Mouse (Mus musculus): ENCODE measurements around the gene Aldh3b2. TPM values are rescaled to one million over a fixed set of nuclear protein-coding genes. Genes with fewer than 3 reads are reported as not detected.

Aldh3b2 gene
- 0.91 and 2.0 TPM in 2 replicates for polyA plus RNA-seq (2016; fragmentation: Nextera tagmentation; extraction: Ambion mirVana)

DNA sequence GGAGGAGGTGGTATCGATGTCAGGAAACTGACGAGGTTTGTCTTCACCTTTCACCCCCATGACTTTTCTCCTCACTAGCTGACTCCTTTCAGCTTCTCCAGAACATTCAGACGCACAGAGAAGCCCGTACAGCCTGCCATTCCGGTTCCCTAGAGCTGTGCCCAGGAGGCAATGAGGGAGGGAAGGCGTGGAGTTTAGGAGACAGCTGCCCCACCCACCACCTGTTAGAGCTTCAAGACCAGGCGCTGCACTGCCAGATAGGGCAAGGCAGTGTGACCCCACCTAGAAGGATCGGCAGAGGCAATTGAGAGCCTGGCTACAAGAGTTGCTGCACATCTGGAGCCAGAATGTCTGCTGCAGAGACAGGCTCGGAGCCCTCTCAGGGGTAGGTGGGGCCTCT lies at the start of gene Aldh3b2:
Aldh3b2 (plus strand) TSS at position 100 of the 400 bp plus-strand sequence.
- H3K4me3 ChIP-seq, result no peak within 1 kb of the TSS
- 43% methylated on average over 9 of the region's 9 CpGs for WGBS
- H3K36me3 ChIP-seq, result no peaks in the 10 kb centered on the region
- DNase-seq (ENCODE audit: low spot score), result no peak
- no peak within 1 kb of the TSS for H3K27ac ChIP-seq
- H3K9me3 ChIP-seq, result no peaks in the 10 kb centered on the region
- H3K27me3 ChIP-seq (ENCODE audit: insufficient read depth, poor library complexity, severe bottlenecking), result no peaks in the 10 kb centered on the region
- peaks cover 20% of the 10 kb centered on the region for H3K4me1 ChIP-seq (replicated peaks)

DNA sequence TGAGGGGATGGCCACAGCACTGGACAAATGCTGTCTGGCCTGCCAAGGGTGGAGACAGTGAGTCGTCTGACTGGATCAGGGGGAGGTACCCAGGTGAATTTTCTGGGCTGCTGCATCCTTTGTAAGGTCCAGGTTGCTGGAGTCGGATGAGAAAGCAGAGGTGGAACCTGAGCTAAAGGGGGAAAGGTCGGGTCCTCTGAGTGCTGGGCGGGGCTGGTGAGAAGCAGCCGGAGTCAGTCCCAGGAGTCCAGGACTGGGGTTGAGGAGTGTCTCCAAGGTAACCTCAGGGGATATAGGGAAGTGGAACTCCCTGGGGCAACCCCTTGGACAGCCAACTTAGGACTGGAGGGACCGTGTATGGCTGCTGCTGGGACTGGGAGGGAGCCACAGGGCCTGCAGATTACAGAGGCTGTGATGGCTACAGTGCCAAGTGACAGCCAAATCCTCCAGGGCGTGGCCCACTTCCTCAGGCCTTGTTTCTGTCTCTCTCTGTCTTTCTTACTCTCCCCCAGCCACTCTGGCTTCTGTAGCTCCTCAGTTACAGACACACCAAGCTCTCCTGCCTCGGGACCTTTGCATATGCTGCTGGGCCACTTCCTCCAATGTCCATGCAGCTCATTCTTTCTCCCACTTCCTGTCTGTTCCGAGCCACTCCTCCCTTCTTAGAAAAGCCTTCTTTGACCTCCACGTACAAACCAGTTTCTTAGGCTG lies 49.3 kb upstream of the Aldh3b2 start:
- Histone ChIP-seq H3K4me1 (replicated peaks) (peaks cover 41% of the 10 kb centered on the region), H3K36me3 (no peaks in the 10 kb centered on the region), H3K27ac (peak overlapping the region; percentile 62), H3K4me3 (no peak overlapping the region), H3K9me3 (no peaks in the 10 kb centered on the region), H3K27me3 (ENCODE audit: insufficient read depth, poor library complexity, severe bottlenecking) (no peaks in the 10 kb centered on the region)
- 64% methylated on average over 10 of the region's 10 CpGs for WGBS
- DNase-seq (ENCODE audit: low spot score), result no peak

DNA sequence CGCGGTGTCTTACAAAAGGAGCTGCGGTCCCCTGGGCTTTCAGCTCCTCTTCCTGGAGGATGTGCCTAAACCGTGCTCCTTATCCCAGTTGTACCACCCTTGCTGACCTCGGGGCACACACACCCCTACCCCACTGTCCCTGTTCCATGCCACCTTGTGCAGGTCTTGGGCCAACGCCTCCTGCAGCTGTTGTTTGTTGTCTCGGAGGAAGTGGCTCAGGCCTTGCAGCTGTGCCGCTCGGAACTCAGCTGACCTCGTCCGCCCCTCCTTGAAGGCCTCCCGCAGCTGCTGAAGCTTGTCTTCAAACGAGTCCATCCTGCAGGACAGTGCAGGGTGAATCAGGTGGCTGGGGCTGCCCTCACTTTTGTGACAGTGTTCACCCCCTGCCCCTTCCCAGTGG lies 48.5 kb upstream of the Aldh3b2 start:
- Histone ChIP-seq H3K27ac (peak overlapping the region; percentile 62), H3K9me3 (no peaks in the 10 kb centered on the region), H3K4me3 (no peak overlapping the region), H3K4me1 (replicated peaks) (peaks cover 38% of the 10 kb centered on the region), H3K27me3 (ENCODE audit: insufficient read depth, poor library complexity, severe bottlenecking) (no peaks in the 10 kb centered on the region), H3K36me3 (no peaks in the 10 kb centered on the region)
- 50% methylated on average over 13 of the region's 13 CpGs for WGBS
- peak; percentile 29 for DNase-seq (ENCODE audit: low spot score)

DNA sequence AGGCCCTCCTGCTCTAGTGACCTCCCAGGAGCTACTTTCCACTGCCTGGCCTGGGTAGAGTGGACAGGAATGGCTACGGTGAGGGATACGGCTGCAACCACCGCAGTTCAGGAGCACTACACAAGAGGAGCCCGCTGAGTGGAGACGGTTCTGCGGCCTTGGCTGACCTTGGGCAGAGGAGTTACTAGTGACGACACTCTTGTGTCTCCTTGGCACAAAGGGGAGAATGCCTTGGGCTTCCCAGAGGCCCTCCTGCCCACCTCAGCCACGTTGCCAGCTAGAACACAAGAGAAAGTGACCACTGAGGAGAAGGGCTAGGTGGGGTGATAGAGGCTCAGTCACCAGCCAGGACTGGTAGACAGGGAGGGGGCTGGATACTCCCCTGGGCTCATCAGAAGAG lies 47.9 kb upstream of the Aldh3b2 start:
- Histone ChIP-seq H3K4me3 (no peak overlapping the region), H3K9me3 (no peaks in the 10 kb centered on the region), H3K36me3 (no peaks in the 10 kb centered on the region), H3K27me3 (ENCODE audit: insufficient read depth, poor library complexity, severe bottlenecking) (no peaks in the 10 kb centered on the region), H3K4me1 (replicated peaks) (peaks cover 37% of the 10 kb centered on the region), H3K27ac (peak overlapping the region; percentile 62)
- 82% methylated on average over 8 of the region's 8 CpGs for WGBS
- no peak for DNase-seq (ENCODE audit: low spot score)

DNA sequence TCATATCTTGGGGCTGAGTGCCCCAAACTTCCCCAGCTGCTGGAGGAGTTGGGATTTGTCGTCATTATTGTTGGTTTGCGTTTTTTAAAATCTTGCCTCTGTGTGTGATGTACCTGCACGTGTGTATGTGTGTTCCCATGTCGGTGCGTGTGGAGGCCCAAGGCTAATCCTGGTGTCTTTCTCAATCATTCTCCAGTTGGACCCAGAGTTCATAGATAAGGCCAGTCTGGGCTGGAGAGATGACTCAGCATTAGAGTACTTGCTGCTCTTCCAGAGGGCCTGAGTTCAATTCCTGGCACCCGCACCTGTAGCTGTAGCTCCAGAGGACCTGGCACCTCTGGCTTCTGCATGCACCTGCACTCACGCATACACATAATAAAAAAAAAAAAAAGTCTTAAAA lies 47.3 kb upstream of the Aldh3b2 start:
- Histone ChIP-seq H3K27ac (no peak overlapping the region), H3K4me3 (no peak overlapping the region), H3K9me3 (no peaks in the 10 kb centered on the region), H3K36me3 (no peaks in the 10 kb centered on the region), H3K4me1 (replicated peaks) (peaks cover 39% of the 10 kb centered on the region), H3K27me3 (ENCODE audit: insufficient read depth, poor library complexity, severe bottlenecking) (no peaks in the 10 kb centered on the region)
- no peak for DNase-seq (ENCODE audit: low spot score)
- WGBS, result 94% methylated on average over 7 of the region's 7 CpGs

DNA sequence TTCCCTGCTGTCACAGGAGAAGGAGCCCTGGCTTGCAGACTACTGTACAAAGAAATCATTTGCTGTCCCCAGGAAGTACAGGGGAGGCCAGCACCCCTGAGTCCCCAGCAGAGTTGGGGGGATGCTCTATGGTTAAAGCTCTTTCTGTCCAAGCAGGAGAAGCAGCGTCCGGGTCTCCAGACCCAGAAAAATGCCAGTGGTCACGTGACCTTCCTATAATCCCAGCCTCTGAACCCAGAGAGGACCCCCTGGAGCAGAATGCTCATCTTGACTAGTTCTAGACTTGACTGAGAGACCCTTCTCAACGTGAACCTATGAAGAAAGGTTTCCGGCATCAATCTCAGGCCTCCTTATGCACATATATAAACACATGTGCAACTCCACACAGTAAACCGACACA lies 46.3 kb upstream of the Aldh3b2 start:
- H3K4me1 ChIP-seq (replicated peaks), result peaks cover 41% of the 10 kb centered on the region
- WGBS, result 87% methylated on average over 6 of the region's 6 CpGs
- no peaks in the 10 kb centered on the region for H3K27me3 ChIP-seq (ENCODE audit: insufficient read depth, poor library complexity, severe bottlenecking)
- H3K4me3 ChIP-seq, result no peak overlapping the region
- no peaks in the 10 kb centered on the region for H3K36me3 ChIP-seq
- H3K9me3 ChIP-seq, result no peaks in the 10 kb centered on the region
- no peak overlapping the region for H3K27ac ChIP-seq
- DNase-seq (ENCODE audit: low spot score), result no peak

DNA sequence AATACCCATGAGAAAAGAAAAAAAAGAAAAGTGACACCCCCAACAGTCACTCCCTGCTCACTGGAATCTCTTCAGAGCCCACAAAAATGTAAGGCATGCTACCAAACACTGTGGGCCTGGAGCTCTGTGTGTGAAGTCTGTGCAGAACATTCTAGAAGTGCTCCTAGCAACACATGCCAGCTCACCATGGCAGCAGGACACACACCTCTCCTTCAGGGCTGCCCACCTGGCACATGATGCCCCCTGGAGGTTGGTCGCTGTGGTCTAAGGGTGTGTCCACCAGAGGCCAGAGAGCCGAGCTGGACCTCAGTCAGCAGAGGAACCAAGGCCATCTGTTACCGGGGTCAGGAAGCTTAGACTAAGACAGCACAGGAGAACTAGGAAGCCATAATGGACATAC lies 45.8 kb upstream of the Aldh3b2 start:
- H3K36me3 ChIP-seq, result no peaks in the 10 kb centered on the region
- 69% methylated on average over 3 of the region's 3 CpGs for WGBS
- H3K9me3 ChIP-seq, result no peaks in the 10 kb centered on the region
- H3K27ac ChIP-seq, result 0 out of 2 replicates have a peak overlapping the region, but pooled peaks have one; percentile 6
- peaks cover 41% of the 10 kb centered on the region for H3K4me1 ChIP-seq (replicated peaks)
- no peak for DNase-seq (ENCODE audit: low spot score)
- no peaks in the 10 kb centered on the region for H3K27me3 ChIP-seq (ENCODE audit: insufficient read depth, poor library complexity, severe bottlenecking)
- no peak overlapping the region for H3K4me3 ChIP-seq

DNA sequence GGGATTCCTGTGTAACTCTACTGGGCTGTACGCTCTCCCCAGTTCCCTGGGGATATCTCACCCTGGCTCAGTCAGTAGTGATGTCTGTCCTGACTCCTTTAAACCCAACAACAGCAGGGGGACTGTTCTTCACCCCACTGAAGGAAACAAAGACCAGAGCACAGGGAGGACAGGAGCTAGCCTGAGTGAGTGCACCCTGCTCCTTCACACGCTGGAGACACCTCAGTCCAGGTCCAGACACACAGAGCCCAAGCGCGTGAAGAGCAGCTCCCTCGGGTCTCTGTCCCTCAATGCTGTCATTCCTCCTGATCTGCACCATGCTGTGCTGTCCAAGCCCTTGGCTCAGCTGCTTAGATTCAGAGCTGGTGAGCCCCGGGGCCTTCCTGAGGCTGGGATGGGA lies 45.4 kb upstream of the Aldh3b2 start:
- Histone ChIP-seq H3K9me3 (no peaks in the 10 kb centered on the region), H3K27ac (0 out of 2 replicates have a peak overlapping the region, but pooled peaks have one; percentile 6), H3K36me3 (no peaks in the 10 kb centered on the region), H3K4me3 (no peak overlapping the region), H3K27me3 (ENCODE audit: insufficient read depth, poor library complexity, severe bottlenecking) (no peaks in the 10 kb centered on the region), H3K4me1 (replicated peaks) (peaks cover 41% of the 10 kb centered on the region)
- WGBS, result 71% methylated on average over 6 of the region's 6 CpGs
- no peak for DNase-seq (ENCODE audit: low spot score)

DNA sequence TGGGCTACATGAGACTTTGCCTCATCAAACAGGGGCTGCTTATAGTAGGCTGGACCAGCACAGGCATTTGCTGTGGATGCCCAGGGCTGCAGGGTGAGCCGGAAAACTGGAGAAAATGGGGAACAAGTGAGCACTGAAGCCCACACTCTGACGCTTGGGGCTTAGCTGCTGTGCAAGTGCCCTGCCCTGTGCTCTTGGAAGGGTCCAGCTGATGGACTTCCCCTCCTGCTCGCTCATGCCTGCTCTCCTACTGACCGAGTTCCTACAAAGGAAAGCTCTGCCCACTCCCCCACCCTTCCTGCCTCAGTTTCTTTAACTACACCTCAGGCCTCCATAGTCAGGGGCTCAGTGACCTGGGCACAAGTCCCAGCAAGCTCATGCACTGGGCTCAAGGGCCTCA lies 44.1 kb upstream of the Aldh3b2 start:
- Histone ChIP-seq H3K27ac (no peak overlapping the region; the same call in 1 of the 2 replicates), H3K9me3 (no peaks in the 10 kb centered on the region)
- DNase-seq (ENCODE audit: low spot score), result no peak

DNA sequence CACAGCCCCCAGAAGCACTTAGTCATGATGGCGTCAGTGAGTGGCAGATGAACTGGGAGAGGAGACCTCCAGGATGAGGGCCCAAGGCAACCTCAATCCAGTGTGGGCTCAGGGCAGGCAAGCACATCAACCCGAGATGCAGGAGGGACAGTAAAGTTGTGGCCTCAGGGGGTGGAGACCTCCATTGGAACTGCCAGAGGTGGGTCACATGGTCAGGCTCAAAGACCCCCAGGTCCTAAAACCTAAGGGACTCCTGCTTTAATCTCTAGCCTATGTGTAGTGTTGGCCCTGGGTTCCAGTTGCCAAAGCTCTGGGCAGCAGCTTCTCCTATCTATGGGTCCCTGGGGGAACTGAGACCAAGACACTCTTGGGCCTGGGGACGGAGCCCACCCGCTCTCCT lies 43.3 kb upstream of the Aldh3b2 start:
- H3K36me3 ChIP-seq, result no peaks in the 10 kb centered on the region
- peaks cover 30% of the 10 kb centered on the region for H3K4me1 ChIP-seq (replicated peaks)
- DNase-seq (ENCODE audit: low spot score), result no peak
- H3K9me3 ChIP-seq, result no peaks in the 10 kb centered on the region
- H3K4me3 ChIP-seq, result no peak overlapping the region
- peak overlapping the region; percentile 63 for H3K27ac ChIP-seq
- no peaks in the 10 kb centered on the region for H3K27me3 ChIP-seq (ENCODE audit: insufficient read depth, poor library complexity, severe bottlenecking)
- WGBS, result 79% methylated on average over 4 of the region's 4 CpGs

More for the DNA sequence above, 44.1 kb upstream of the Aldh3b2 start:
- Histone ChIP-seq H3K27me3 (ENCODE audit: insufficient read depth, poor library complexity, severe bottlenecking) (no peaks in the 10 kb centered on the region), H3K36me3 (no peaks in the 10 kb centered on the region), H3K4me1 (replicated peaks) (peaks cover 38% of the 10 kb centered on the region), H3K4me3 (no peak overlapping the region)
- 91% methylated on average over 4 of the region's 4 CpGs for WGBS

DNA sequence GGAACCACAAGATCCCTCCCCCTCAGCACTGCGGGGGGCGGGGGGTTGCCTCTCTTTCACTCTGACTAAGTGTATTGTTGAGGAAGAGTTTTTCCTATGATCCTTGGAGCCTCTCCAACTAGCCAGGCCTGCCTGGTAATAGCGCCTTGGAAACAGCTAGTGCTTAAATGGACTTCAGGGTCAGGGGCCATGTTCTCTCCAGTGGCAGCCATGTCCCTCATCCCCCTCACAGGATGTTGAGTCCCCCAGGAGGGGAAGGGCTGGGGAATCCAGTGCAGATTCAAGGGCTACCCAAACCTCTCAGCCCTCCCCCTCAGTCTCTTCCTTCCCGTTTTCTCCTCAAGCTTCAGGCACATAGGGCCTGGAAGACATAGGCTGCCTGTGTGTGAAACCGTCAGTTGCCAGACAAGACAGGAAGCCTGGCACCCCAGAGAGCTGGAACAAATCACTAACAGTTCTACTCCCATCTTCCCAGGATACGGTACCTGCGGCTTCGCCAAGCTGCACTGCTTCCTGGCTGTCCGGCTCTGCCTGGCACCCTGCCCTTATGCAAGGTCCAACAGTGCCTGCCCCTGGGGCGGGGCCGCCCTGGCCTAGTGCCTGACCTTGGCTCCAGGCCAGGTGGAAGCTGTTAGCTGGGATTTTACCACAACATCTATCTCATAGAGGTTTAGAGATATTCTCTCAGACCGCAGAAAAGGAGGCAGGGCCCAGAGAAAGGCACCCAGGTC lies 42.8 kb upstream of the Aldh3b2 start, which contains the start of gene Aldh3b1:
Aldh3b1 (minus strand) TSS at position 598 of the 731 bp plus-strand sequence.
- 63% methylated on average over 12 of the region's 12 CpGs for WGBS
- Histone ChIP-seq H3K27ac (peak within 1 kb of the TSS; percentile 63), H3K9me3 (no peaks in the 10 kb centered on the region), H3K4me3 (no peak within 1 kb of the TSS), H3K4me1 (replicated peaks) (peaks cover 26% of the 10 kb centered on the region), H3K27me3 (ENCODE audit: insufficient read depth, poor library complexity, severe bottlenecking) (no peaks in the 10 kb centered on the region), H3K36me3 (no peaks in the 10 kb centered on the region)
- DNase-seq (ENCODE audit: low spot score), result no peak

DNA sequence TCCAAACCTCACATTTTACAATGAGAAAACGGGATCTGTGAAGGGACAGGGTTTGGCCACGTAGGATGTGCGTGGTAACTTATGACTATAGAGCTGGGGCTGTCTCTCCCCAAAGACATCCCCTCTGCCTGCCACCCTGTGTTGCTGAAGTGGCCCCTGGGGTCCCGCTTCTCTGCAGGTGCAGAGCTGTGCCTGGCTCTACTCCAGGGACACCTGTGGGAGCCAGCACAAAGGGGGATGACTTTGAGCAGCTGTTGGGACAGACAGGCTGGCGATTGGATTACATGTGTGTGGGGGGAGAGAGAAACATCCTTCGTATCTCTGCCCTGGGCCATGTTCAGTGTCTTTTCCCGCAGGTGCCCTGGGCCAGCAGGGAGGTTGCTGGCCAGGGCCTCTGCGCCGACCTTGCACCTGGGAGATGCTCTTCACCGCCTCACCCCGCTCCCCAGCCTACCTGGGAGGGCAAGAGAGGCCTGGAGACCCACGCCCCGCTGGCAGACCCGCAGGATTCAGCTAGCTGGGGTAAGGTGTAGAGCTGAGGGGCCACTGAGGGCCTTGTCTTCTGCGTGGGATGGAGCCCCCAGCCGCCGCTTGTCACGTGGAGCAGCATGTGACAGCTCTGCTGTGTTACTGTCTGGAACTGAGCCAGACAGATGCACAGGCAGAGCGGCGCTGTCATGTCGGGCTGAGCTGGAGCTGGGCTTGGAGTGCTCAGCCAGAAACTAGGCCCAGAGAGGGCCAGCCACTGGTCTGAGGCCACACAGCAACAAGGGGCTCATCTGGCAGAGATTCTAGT lies 41.7 kb upstream of the Aldh3b2 start:
- Histone ChIP-seq H3K9me3 (no peaks in the 10 kb centered on the region), H3K4me3 (no peak overlapping the region), H3K27me3 (ENCODE audit: insufficient read depth, poor library complexity, severe bottlenecking) (peaks cover 7% of the 10 kb centered on the region; the same call in 1 of the 2 replicates), H3K4me1 (replicated peaks) (peaks cover 31% of the 10 kb centered on the region), H3K27ac (no peak overlapping the region; the same call in 1 of the 2 replicates), H3K36me3 (no peaks in the 10 kb centered on the region)
- WGBS, result 79% methylated on average over 21 of the region's 21 CpGs
- no peak for DNase-seq (ENCODE audit: low spot score)

Data from hindbrain, embryonic 10.5 days (tissue).